Mouse (Mus musculus) heart, adult 2 months (tissue): ENCODE measurements around the gene Fam213a. TPM values are rescaled to one million over a fixed set of nuclear protein-coding genes. Genes with fewer than 3 reads are reported as not detected.
A peak's percentile ranks its signal among the peaks of the same experiment; 100 is the strongest.

Experiments used
- DNase-seq, 2 experiments: peaks; one replicate each; pipeline ENCODE4 v3.0.0; 2021
- H3K27ac ChIP-seq: fragments of 200-600 bp; 2 replicates; pipeline ENCODE4 v1.8.1; 2022
- H3K27me3 ChIP-seq: fragments of 200-500 bp; 2 replicates; pipeline ENCODE4 v1.6.1; 2012; ENCODE audit warnings: mild to moderate bottlenecking, low read length, inconsistent platforms, mixed read lengths; ENCODE audit not compliant: control insufficient read depth, insufficient read depth
- H3K36me3 ChIP-seq: fragments of 200-500 bp; 2 replicates; pipeline ENCODE4 v1.6.1; 2012; ENCODE audit warnings: low read length, inconsistent platforms; ENCODE audit not compliant: control insufficient read depth, insufficient read depth
- H3K4me1 ChIP-seq: fragments of 200-500 bp; 2 replicates; pipeline ENCODE4 v1.6.1; 2011; ENCODE audit warnings: low read length; ENCODE audit not compliant: control insufficient read depth, insufficient read depth
- H3K4me3 ChIP-seq: fragments of 200-600 bp; 2 replicates; pipeline ENCODE4 v1.8.1; 2022
- H3K79me2 ChIP-seq: fragments of 200-500 bp; replicated peaks from 2 replicates; pipeline ENCODE4 v1.6.1; 2012; ENCODE audit warnings: mild to moderate bottlenecking, inconsistent platforms, low read length, moderate library complexity, mixed read lengths; ENCODE audit not compliant: control insufficient read depth, insufficient read depth
- H3K9ac ChIP-seq: fragments of 200-500 bp; 2 replicates; pipeline ENCODE4 v1.6.1; 2012; ENCODE audit warnings: low read depth, mild to moderate bottlenecking, control low read depth, inconsistent platforms, low read length, mixed read lengths
- CTCF ChIP-seq: fragments of 200-600 bp; IDR thresholded peaks from 2 replicates; pipeline ENCODE4 v1.8.1; 2022; ENCODE audit warnings: antibody characterized with exemption, mild to moderate bottlenecking, moderate library complexity
- EP300 ChIP-seq: fragments of 200-500 bp; IDR thresholded peaks from 2 replicates; pipeline ENCODE4 v1.6.1; 2011; ENCODE audit warnings: low read depth, low read length, control low read depth; ENCODE audit not compliant: insufficient read depth
- POLR2A ChIP-seq: fragments of 200-500 bp; IDR thresholded peaks from 2 replicates; pipeline ENCODE4 v1.6.1; 2011; ENCODE audit warnings: mild to moderate bottlenecking, low read depth, low read length, control low read depth; ENCODE audit not compliant: insufficient read depth
- WGBS: fragments of 180-500 bp; shearing (Covaris S2); methylation state at CpG from one replicate; pipeline ENCODE4 v1.1.7; 2018; 5-methylcytosine and 5-hydroxymethylcytosine counted together
- intact Hi-C: fragments of 180-260 bp; cut with DNase I; formaldehyde crosslinking; loops from one replicate; pipeline ENCODE4 v1.15.1; 2025
- polyA plus RNA-seq: library from polyadenylated mRNA; depleted of rRNA; stranded (reverse); fragments of >200 nt; gene quantifications from 2 replicates; pipeline ENCODE4 v1.2.3, GENCODE M21; 2012
- total RNA-seq, 2 experiments: library from RNA; stranded (reverse); gene quantifications; 2 replicates each; pipeline ENCODE4 v1.2.3; 2021

Fam213a gene
- total and polyA plus RNA-seq, 3 experiments = 16.6 to 32.4 (median 27.1) TPM

DNA sequence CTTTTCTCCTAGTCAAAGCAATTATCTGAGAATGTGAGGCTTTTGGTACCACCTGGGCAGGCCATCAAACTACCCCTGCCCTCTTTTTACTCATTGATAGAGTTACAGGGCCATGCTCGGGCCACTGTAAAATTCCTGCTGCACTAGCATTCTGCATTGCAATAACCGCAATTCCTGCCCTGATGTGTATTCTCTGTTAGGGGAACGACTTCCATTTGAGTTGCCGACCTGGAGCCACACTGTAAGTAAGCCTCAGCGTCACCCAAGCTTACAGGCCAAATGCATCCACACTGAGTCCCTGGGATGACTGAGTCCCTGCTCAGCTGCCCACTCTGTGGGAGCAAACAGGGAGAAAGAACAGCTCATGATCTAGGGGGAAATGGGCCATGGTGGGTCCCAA lies 12.0 kb downstream of the Fam213a start:
- DNase-seq = no peak
- Histone ChIP-seq H3K4me1 (no peaks in the 10 kb centered on the region), H3K27me3 (no peaks in the 10 kb centered on the region), H3K27ac (no peak overlapping the region), H3K36me3 (no peaks in the 10 kb centered on the region), H3K79me2 (no peaks in the 10 kb centered on the region), H3K9ac (no peak overlapping the region), H3K4me3 (no peak overlapping the region)
- TF ChIP-seq EP300 (no peak), POLR2A (no peak), CTCF (no peak)
- intact Hi-C loops = no loop called here
- 91% methylated on average over 5 of the region's 5 CpGs for WGBS

DNA sequence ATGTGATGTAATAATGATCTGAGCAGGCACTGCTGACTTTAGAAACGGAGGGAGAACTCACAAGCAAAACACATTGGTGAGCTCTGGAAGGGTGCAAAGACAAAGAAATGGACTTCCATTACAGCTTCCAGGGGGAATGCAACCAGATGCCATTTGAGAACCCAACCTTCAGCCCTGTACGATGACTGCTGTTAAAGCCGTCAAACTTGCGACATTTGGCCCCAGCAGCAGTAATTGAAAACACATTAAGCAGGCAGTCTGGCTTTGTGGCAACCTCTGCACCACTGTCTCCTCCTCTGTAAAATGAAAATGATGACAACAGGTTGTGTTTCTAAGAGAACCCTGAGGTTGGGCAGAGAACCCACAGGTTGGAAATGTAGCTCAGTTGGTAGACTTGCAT lies 12.8 kb downstream of the Fam213a start:
- no peaks in the 10 kb centered on the region for H3K36me3 ChIP-seq
- intact Hi-C loops = no loop called here
- H3K9ac ChIP-seq = no peak overlapping the region
- no peak overlapping the region for H3K27ac ChIP-seq
- H3K4me1 ChIP-seq = no peaks in the 10 kb centered on the region
- no peak for TF ChIP-seq EP300
- H3K79me2 ChIP-seq = no peaks in the 10 kb centered on the region
- H3K4me3 ChIP-seq = no peak overlapping the region
- no peaks in the 10 kb centered on the region for H3K27me3 ChIP-seq
- WGBS = 82% methylated on average over 4 of the region's 4 CpGs
- no peak for DNase-seq

DNA sequence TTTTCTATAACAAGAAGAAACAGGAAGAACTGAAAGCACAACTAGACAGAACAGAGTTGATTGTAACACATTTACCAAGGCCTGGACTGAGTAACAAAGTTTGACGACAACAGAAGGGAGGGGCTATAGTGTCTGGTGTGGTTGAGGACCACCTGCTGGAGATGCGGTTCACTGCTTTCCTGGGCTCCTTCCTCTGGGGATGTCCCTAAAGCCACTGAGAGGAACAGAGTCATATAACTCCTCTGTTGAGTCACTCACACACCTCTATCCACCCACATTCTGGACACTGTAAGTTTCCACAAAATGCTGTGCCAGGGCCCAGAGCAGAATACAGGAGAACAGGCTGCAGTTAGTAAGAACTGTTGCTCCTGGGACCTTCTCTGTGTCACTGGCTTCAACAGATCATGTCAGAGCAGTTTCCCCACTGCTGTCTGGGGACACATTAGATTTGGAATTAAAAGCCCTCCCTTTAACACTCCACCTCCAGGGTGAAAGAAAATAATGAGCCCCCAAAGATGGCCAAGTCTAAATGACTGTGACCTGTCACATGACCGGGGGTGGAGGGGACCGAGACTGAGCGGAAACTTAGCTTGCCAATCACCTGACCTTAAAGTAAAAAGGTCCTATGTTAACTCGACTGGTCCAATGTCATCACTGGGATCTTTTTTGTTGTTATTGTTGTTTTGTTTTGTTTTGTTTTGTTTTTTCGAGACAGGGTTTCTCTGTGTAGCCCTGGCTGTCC lies 13.5 kb downstream of the Fam213a start:
- no peak overlapping the region for H3K4me3 ChIP-seq
- H3K36me3 ChIP-seq = no peaks in the 10 kb centered on the region
- H3K27me3 ChIP-seq = no peaks in the 10 kb centered on the region
- TF ChIP-seq CTCF (no peak), POLR2A (no peak), EP300 (no peak)
- no peak overlapping the region for H3K9ac ChIP-seq
- H3K4me1 ChIP-seq = no peaks in the 10 kb centered on the region
- DNase-seq = peak in 1 of 2 experiments; percentile 22
- H3K27ac ChIP-seq = no peak overlapping the region
- intact Hi-C loops = no loop called here
- no peaks in the 10 kb centered on the region for H3K79me2 ChIP-seq
- WGBS = 74% methylated on average over 7 of the region's 7 CpGs

DNA sequence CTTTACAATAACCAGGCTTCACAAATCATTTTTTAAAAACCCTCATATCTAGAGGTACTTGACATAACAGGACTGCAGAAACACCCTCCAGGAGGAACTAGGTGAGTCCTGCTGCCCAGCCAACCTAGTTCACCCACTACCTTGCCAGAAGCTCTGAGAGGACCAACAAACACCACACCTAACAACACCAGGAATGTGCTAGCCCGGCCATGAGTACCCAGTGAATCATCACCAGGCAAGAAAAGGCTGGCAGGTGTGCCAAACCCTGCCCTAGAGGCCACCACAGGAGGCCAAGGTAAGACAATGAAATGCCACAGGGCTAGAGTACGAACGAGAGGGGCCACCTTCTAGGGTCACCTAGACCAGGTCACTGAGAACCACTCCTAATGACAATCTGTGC lies 17.4 kb downstream of the Fam213a start:
- no peak overlapping the region for H3K27ac ChIP-seq
- no peak for DNase-seq
- H3K4me3 ChIP-seq = no peak overlapping the region
- no peaks in the 10 kb centered on the region for H3K79me2 ChIP-seq
- intact Hi-C loops = no loop called here
- H3K27me3 ChIP-seq = no peaks in the 10 kb centered on the region
- no peak for TF ChIP-seq CTCF
- no peak for TF ChIP-seq EP300
- no peak for TF ChIP-seq POLR2A
- no peaks in the 10 kb centered on the region for H3K36me3 ChIP-seq
- H3K9ac ChIP-seq = no peak overlapping the region
- WGBS = 94% methylated on average over 3 of the region's 3 CpGs
- H3K4me1 ChIP-seq = no peaks in the 10 kb centered on the region

- TF ChIP-seq EP300 = no peak
- no peak for TF ChIP-seq POLR2A
- TF ChIP-seq CTCF = no peak
- no peaks in the 10 kb centered on the region for H3K79me2 ChIP-seq
- no peak overlapping the region for H3K27ac ChIP-seq
- 53% methylated on average over 6 of the region's 6 CpGs for WGBS
- no peaks in the 10 kb centered on the region for H3K27me3 ChIP-seq
- intact Hi-C loops = no loop called here
- no peaks in the 10 kb centered on the region for H3K4me1 ChIP-seq
- no peak overlapping the region for H3K4me3 ChIP-seq
- no peak for DNase-seq
- H3K9ac ChIP-seq = no peak overlapping the region
- H3K36me3 ChIP-seq = no peaks in the 10 kb centered on the region
These were observed 21.1 kb downstream of the Fam213a start for GRCm38 (mm10) chr14:40992464-40992863.

GRCm38 (mm10) chr14:40988780-40989179 lies 24.8 kb downstream of the Fam213a start:
- no peak for TF ChIP-seq POLR2A
- TF ChIP-seq CTCF = no peak
- TF ChIP-seq EP300 = no peak
- H3K36me3 ChIP-seq = no peaks in the 10 kb centered on the region
- no peaks in the 10 kb centered on the region for H3K27me3 ChIP-seq
- WGBS = 74% methylated on average over 5 of the region's 5 CpGs
- no peaks in the 10 kb centered on the region for H3K4me1 ChIP-seq
- intact Hi-C loops = no loop called here
- no peak overlapping the region for H3K4me3 ChIP-seq
- H3K79me2 ChIP-seq = no peaks in the 10 kb centered on the region
- peak in 1 of 2 experiments; percentile 3 for DNase-seq
- no peak overlapping the region for H3K27ac ChIP-seq
- no peak overlapping the region for H3K9ac ChIP-seq
